Mouse (Mus musculus) retina, embryonic 14.5 days (tissue): ENCODE measurements around the gene Acadl.

Experiments
- DNase-seq: peaks from one replicate; pipeline ENCODE4 v3.0.0-alpha.2; 2015; ENCODE audit warnings: low spot score

The Acadl gene

DNA sequence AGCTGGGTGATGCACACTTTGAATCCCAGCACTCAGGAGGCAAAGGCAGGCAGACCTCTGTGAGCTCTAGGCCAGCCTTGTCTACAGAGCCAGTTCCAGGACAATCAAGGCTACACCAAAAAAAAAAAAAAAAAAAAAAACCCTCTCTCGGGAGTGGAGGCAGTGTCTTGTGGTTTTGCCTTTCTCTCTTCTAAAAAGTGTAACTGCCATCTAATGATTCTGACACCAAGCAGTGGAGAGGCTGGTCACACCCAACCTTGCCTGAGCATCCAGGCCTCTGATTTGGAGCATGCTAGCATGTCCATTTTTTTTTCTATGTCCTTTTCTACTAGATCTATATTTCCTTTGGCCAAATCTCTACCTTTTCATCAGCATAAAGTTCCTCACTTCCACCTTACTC is 23.9 kb downstream of the Acadl start:
- DNase-seq: no peak

DNA sequence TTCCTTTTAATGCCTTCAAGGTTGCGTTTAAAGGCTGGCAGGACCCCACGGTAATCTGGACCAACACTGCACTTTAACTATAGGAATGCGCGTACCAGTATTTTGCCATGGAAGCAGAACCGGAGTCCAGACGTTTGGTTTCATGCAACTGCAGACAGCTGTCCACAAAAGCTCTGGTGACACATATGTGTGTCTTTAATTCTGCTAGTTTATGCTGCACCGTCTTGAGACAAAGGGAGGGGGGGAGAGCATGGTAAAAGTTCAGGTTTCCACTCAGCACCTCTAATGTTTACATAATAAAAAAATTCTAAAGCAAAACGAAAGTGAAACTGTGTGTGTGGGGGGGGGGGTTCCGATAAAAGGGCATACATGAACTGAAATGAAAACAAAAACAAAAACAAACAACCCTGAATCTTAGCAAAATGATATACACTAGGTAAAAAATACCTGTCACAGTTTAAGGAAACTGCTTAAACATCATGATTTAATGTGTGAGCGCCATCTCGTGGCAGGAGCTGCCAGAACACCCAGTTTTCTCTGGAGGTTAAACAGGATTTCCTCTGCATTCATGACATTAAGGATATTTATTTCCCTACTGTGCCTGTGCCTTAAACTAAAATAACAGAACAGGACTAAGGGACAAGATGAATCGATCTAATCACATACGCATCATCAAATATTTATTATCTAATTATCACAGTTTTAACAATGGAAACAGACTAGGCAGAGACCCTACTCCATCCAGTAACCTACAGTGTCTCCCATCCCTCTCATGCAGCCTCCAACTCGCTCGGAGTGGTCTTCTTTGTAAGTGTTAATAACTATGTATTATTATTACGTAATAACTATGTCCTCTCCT is 24.7 kb downstream of the Acadl start:
- peak; percentile 86 for DNase-seq

DNA sequence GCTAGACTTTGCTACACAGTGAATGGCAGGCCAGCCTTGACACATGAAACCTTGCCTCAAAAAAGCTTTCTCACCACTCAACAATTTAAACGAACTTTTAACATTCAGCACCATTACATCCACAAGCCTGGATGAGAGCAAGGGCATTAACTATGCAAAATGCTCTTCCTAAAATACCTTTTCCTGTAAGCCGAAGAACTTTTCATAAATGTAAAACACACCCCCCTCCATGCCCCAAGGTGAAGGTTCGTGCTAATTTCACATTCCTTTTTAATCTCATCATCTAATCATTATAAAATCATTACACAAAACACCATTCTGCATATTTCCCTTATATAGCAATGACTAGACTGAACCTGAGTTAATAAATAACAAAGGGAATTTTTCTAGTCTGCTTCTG is 25.9 kb downstream of the Acadl start:
- DNase-seq: no peak

DNA sequence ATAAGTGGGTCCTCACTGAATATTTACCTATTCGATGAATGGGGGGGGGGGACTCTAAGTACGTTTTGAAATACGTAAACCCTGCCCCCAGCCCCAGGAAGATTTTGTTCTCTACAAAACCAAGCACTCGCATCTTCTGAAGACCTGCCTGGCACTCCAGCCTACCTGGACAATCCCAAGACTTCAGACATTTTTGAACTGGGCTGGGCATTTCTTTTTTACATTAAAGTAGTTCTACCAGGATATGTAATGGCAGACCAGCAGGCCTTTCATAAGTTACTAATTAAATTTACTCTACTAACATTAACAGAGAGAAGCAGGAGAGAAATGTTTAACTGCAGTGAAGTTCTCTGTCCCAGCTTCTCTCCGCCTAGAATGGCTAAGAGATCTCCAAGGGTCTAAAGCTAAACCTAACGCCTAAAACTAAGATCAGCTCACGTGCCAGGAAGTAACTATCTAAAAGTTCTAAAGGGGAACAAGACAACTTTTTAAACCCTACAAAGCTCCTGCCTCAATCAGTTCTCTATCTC is 30.4 kb downstream of the Acadl start:
- DNase-seq: no peak

DNA sequence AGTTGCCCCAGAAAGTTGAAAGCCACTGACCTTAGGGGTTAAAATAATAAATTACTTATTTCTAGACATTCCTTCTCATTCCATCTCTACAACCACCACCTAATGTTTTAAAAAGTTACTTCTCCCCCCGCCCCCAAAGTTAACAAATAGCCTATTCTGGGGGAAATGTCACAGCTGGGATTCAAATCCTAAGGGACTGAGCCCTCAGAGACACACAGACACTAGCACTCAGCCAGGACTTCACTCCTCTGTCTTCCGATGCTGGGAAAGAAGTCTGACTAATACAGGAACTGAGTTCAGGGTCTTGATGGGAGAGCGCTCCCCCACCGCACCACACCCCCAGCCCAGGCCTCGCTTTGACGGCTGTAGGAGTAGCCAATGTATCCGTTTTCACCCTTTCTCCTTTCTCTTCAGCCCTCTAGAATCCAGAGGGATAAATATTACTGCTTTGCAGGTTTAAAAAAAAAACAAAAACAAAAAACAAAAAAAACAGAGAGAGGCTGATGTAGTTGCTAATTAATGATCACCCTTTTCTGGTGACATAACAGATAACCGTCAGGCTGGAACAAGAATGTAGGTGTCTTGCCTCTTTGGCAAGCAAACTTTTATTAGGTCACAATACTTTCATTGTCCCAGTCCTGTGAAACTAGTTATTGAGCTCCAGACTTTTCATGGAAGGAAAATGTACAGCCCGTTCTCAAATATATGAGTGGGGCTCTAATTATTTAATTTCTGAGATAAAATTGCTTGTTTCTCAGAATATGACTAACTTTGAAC is 31.1 kb downstream of the Acadl start:
- no peak for DNase-seq

DNA sequence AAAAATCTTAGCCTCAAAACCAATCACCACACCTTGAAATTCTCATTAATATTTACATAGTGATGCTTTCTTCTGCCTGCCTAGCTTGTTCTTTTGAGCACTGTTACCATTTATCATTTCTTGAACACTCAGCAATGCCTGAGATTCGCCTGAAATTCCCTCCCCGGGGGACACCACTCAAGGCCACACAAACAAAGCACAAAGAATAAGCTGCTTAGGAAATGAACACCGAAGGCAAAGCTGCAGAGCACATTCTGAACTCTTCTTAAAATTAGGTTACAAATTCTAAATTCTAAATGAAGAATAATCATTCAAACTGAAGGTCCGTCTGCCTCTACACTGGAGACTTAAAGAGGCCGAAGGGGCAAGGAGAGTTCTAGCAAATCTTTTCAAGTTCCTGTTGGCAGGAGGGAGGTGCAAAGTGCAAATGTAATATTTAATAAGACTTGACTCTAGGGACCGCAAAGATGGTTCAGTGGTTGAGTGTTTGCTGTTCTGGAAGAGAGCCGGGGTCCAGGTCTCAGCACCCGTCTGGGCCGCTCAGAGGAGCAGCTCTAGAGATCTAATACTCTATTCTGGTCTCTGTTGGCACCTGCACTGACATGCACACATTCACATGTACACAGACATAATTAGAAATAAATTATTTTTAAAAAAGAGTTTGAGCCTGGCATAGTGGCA is 33.5 kb downstream of the Acadl start:
- no peak for DNase-seq

DNA sequence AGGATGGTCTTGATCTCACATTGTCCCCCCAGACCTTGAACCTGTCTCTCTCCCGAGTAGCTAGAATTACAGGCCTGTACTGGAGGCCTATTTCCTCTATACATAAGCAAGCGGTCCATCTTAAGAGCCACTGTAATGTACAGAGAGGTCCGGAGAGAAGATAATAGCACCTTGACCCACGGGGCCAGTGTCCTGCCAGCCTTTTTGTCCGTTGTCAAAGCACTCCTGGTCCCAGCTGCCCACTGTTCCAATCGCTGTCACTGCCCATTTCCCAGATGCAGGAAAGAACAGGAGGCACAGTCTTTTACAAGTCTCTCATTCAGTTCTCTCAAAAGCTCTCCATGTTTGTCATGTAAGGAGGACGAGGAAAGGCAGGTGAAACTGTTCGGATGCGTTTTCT is 41.1 kb downstream of the Acadl start:
- DNase-seq: no peak

DNA sequence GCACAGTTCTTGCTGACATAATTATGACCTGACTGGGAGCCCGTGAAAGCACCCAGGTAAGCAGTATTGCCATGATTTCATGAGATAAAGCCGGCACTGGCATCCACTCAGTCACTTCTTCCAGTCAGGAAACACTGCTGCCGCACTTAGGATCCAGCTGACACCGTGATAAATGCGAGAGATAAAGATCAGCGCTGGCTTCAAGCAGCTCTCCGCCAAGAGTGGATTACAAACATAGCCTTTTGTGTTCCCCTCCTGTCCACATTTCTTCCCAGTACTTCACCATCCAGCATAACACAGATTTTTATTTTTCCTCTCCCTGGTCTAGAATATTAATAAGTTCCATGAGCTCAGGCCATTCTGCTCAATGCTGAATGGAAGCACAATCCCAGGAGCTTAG is 42.8 kb downstream of the Acadl start:
- no peak for DNase-seq

DNA sequence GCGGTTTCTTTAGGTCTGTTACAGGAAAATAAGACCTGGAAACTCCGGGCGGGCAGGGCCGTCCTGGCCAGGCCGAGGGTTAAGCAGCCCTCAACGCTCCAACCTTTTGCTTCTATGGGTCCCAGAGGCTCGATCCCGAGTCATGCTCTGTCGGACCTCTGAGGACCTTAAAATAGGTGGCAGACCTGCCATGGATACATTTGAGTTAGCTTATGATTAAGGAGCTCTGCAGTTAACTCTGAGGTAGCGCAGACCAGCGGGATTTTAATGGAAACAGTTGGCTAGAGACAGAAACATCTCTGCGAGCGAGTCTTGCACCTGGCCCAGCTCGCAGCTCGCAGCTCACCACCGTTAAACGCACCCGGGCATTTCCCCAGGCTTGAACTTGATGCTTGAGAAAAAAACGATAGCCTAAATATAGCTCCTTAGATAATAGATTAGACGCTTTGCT is 45.2 kb downstream of the Acadl start:
- DNase-seq: no peak

DNA sequence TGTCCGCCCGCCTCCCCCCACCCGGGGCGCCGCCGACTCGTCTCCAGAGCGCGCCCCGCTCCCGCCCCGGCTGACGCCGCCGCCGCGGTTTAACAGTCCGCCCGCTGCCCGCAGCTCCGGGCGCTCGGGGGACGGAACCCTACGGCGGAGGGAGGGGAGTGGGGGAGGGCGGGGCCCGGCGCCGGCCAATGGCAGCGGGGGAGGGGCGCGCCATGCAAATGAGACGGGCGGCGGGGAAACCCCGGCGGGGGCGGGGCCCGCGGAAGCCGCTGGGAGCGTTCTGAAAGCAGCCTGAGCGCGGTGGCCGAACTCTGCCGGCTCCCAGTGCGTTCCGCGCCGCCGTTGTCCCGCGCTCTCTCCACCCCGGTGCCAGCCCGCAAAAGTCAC is 45.6 kb downstream of the Acadl start, which contains the start of gene Kansl1l:
Gene Kansl1l (minus strand): TSS at position 110 of the 387 bp plus-strand sequence.
- peak; percentile 95 for DNase-seq

DNA sequence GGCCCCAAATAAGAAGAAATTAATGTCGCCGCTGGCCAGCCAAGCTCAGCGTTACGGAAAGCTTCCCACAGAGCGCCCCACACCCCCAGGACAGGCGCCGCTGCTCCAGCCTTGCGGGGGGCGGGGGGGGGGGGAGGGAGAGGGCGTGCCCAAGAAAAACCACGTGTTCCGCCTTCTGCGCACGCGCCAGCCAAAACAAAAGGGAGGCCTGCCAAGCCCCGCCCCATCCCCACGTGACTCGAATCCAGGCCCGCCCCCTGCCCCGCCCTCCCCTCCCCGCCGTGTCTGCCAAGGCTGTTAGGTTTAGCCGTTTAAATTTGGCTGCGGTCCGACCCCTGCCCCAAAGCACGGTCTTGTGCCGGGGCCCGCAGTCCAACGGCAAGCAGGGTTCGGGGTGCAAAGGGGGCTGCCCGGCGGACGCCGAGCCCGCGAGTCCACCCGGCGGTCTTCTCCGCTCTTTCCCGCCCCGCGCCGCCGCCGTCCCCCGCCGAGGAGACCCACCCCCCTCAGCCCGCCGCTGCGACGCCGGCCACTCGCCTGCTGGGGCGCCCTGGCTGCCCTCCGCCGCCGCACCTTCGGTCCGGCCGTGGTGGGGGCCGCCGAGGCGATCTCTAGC is 46.1 kb downstream of the Acadl start:
- DNase-seq: peak; percentile 92

DNA sequence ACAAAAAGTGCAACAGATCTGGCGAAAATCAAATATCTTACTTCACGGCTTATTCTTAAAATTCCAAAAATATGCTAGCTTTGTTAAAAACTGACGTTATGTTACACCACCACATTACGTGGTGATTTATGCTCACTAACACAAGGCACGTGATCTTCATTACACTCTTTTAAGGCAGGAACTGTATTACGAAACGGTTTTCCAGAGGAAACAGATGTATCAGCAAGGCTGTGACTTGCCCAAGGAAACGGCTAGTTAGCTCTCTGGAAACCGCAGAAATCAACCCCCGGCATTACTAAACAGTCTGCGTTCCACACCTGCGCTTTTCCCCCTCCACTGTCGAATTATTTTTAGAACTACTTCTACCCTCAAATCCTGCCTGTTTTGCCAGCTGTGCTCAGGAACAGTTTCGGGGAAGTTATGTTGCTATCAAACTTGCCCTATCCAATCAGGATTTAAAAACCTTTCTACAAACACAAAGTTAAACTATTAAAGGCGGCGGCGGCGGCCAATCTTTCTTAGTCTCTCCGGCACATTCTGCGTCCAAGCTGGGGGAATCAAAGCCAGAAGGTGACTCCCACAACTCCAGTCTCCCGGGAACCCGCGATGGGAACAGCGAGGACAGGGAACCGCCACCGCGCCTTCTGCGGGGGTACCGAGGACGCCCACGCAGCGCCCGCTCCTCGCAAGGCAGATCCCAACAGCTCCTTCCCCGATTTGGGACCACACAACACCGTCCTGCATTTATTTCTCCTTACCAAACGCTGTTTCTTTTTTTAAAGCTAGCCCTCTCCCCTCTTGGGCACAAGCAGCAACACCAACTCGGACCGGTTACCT is 46.9 kb downstream of the Acadl start:
- DNase-seq: peak; percentile 61

DNA sequence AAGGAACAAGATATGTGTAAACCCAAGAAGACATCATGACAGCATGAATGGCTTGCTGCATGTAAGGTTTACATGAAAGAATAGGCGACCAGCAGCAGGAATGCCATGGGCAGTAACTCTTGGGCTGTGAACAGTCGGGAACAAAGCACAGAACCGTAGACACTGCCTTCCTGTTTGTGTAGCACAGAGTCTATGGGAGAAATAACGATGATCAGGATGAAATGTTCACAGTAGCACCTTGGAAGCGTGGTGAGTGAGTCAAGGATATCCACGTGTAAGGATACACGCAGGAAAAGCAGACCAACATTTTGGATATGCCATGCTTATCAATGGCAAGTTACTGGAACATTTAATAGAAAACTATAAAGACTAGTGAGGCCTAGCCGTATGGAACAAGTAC is 48.3 kb downstream of the Acadl start:
- no peak for DNase-seq

DNA sequence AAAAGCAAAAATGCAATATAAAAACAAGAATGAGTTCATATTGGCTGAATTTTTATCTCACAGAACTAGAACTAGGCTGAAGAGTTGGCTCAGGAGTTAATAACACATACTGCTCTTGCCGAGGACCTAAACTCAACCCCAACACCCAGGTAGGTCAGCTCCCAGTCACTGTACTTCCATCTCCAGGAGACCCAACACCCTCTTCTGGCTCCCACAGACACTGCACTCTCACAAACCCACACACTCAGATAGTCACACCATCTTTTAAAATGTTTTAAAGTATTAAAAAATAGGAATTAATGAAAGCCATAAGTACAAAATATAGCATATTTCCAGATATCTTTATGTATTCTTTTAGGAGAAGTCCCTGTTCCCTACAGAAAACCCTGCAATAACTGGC is 49.9 kb downstream of the Acadl start:
- DNase-seq: no peak

DNA sequence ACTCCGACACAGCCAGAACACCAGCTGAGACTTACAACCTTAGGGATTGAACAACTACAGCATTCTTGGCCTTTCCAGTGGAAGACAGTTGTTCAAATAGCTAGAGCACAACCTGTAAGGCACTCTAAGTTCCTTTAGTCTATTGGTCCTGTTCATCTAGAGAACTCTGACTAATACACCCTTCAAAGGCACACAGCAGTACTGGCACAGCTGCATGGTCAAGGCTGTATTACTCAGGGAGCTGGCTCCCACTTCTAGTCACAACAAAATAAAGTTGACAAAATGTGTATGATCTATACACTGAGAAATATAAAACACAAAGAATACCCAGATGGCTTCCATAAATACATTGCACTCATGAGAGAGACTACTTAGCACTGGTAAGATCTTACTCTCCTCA is 56.3 kb downstream of the Acadl start:
- no peak for DNase-seq

DNA sequence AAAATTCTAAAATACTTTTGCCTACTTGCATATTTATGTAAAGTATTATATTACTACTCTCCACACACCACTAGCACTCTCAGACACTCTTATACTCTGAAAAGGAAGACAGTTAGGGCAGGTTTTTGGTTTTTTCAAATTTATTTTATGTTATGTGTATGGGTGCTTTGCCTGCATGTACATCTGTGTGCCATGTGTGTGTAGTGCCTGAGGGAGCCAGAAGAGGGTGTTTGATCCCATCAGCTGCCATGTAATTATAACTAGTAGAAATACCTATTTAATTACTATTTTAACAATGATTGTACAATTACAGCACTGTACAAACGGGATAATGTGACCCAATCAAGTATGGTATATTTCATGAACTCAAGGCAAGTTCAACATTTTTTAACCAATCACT is 57.7 kb downstream of the Acadl start:
- no peak for DNase-seq

DNA sequence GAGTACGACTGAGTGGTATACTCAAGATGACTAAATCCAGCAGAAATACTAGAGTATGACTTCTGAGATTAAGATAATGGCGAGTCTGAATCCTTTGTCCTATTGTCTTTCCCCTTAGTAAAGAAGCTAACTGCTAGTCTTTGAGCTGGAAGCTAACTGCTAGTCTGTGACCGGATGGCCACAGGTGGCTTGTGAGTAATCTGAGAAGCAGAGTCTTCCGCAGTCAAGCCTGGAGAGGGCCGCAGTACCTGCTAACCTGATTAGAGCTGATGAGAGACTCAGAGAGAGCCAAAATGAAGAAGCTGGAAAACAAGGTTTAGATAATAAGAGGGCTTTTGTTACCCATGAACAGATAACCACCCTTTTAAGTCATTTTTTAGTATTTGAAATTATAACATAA is 58.4 kb downstream of the Acadl start:
- no peak for DNase-seq

DNA sequence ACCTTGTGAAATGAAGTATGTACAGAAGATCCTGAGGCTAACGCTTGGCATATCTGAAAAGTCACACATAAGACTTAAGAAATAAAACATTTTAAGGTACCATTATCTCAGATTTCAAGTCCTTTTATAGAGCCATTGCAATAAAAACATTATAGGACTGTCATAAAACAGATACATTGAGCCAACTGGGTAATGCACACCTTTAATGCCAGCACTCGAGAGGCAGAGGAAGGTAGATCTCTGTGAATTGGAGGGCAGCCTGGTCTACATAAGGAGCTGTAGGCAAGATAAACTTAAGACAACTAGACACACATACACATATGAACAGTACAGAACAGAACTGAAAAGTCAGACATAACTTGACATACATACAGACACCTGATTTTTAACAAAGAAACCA is 65.1 kb downstream of the Acadl start:
- no peak for DNase-seq

DNA sequence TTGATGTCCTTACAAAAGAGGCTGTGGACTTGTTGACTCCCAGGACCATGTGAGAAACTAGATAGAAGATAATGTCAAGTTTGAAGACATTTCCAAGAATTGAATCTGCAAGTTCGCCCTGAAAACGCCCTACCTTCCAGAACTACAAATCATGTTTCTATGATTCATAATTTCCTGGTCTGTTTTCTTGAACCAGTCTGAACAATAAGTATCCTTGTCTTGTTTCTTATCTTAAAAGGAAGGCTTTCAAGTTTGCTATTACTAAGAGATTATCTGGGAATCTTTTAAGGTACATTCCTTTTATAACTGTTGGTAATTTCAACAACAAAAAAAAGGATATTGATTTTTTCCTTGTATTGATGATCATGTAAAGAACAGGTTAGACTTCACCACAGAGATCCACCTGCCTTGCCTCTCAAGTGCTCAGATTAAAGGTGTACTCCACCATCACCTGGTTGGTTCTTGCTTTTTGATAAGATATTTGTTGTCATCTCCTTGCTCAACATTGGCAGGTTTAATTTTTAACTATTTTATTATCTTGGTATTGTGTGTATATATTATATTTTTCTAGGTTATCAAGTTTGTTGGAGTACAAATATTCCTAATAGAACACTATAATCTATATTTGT is 70.1 kb downstream of the Acadl start:
- no peak for DNase-seq

DNA sequence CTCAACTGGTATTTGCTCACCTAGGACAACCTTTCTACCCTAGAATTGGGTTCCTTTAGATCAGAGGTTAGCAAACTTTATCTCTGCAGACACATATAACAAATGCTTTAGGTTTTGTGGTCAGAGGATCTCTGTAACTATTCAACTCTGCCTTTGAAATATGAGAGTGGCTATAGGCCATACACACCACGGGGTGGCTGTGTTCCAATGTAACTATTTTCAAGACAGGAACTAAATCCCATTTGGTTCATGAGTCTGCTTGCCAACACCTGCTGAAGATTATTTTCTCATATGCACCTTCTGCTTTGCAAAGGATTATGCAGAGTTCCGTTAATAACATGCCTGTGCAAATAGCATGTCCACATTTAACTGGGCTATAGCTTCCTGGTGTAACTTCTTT is 80.8 kb downstream of the Acadl start:
- no peak for DNase-seq

DNA sequence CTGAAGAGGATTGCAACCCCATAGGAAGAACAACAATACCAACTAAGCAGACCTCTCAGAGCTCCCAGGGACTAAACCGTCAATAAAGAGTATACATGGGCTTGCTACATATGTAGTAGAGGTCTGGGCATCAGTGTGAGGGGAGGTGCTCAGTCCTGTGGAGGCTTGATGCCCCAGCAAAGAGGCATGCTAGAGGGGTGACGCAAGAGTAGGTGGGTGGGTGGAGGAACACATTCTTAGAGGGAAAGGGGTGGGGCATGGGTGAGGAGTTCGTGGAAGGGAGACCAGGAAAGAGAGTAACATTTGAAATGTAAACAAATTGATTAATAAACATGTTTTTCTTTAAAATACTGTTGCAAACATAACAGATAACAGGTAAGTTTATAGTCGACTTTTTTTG is 82.0 kb downstream of the Acadl start:
- DNase-seq: no peak
